Mouse (Mus musculus): ENCODE results near the gene Gabpa.
A peak's percentile ranks its signal among the peaks of the same experiment; 100 is the strongest.

Gene Gabpa

GRCm38 (mm10) chr16:84834745-84835440 lies at the start of gene Gabpa:
TSS of gene Gabpa (plus strand) at chr16:84834925.
- peak; percentile 92 for DNase-seq

GRCm38 (mm10) chr16:84784966-84785365 lies 49.8 kb upstream of the Gabpa start:
- DNase-seq = no peak

GRCm38 (mm10) chr16:84790595-84791165 lies 44.0 kb upstream of the Gabpa start:
- no peak for DNase-seq

DNA sequence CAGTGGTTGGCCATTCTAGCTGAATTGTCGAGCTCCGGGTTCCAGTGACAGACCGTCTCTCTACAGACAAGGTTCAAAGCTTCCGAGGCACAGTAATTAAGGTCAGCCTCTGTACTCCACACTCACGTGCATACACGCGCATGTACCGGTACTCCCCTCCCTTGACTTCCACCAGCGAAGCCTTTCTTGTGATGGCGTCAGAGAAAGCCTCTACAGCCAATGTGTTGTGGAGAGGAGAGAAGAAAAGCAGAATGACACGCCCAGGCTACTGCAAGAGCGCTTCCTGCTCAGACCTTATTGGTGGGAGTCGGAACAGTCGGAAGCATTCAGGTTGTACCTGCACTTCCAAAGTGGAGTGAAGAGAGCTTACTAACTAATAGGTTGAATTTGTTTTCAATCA lies 41.3 kb upstream of the Gabpa start:
- no peak for DNase-seq

DNA sequence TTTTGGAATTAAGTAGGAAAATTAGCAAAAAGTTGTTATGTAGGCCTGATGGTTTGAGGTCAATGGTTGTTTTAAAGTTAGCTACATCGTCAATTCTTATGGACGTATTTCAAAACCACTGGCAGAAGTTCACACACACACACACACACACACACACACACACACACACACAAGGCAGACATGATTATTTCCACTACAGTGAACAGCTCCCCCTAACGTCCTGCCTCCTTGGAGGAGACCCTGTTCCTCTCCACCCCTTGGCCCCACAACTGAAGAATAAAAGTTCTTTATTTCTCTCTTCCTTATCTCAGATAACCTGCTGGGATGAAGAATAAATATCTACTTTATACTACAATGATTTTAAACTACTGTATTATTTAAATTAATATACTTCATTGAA lies 39.4 kb upstream of the Gabpa start:
- DNase-seq = no peak

DNA sequence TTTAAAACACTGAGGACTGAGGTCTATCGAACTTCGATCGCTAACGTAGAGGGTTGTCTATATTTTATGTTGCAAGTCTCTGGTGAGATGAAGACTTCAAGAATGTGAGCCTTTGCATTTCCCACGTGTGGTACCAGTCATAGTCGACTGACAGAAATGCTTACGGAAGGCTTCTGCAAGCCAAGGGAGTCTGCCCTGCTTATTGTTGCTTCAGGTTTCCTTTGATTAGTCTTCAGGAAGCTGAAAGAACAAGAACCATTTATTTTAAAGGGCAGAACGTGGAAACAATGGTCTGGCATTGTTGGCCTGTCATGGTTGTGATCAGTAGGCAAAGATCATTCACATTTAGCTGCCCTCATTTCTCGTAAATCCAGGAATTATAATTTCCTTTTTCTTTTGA lies 38.0 kb upstream of the Gabpa start:
- no peak for DNase-seq

DNA sequence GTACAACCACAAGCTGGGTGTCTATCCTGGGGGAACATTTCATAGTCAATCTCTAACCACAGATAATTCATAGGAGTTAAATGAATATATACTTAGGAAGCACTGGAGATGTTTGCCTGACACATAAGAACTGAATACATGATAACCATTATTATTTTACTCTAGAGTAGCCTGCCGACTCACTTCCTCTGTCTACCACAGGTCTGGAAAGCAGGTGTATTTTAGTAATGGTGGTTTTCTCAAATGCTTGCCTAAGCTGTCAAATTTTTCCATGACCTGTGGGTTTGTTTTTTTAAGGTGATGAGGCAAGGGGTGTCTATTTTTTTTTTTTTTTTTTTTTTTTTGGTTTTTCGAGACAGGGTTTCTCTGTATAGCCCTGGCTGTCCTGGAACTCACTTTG lies 34.7 kb upstream of the Gabpa start:
- DNase-seq = no peak

- no peak for DNase-seq
These were observed 32.5 kb upstream of the Gabpa start for GRCm38 (mm10) chr16:84802217-84802616.

DNA sequence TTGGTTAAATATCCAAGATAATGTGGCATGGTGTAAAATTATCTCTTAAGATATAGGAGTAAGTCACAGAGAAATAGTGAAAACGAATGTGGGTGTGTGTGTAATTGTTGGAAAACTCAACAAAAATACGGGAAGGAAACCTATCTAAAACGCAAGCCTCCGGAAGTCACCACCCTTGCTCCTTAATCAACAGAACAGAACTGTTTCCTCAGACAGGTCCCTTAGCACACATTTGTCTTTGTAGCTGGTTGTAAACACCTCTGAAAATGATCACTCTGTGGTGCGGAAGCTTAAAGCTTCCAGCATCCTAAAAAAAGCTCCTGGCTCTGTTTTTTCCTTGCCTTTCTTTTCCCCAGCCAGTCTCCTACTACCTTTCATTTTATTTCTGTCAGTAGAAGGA lies 29.9 kb upstream of the Gabpa start:
- no peak for DNase-seq

- DNase-seq = no peak
These were observed 28.6 kb upstream of the Gabpa start for GRCm38 (mm10) chr16:84806175-84806574.

DNA sequence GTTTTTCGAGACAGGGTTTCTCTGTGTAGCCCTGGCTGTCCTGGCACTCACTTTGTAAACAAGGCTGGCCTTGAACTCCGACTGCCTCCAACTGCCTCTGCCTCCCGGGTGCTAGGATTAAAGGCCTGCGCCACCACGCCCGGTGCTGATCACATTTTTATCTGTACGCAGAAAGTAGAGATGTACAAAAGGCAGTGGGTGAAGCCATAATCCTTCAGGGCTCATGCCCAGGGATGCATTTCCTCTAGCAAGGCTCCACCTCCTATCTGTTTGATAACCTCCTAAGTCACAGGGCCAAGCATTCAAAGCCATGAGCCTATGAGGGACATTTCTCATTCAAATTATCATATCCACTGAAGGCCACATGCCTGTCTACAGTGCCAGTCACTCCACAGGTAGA lies 26.9 kb upstream of the Gabpa start:
- DNase-seq = no peak

GRCm38 (mm10) chr16:84810254-84810653 lies 24.5 kb upstream of the Gabpa start:
- DNase-seq = no peak

GRCm38 (mm10) chr16:84813852-84814251 lies 20.9 kb upstream of the Gabpa start:
- DNase-seq = no peak

DNA sequence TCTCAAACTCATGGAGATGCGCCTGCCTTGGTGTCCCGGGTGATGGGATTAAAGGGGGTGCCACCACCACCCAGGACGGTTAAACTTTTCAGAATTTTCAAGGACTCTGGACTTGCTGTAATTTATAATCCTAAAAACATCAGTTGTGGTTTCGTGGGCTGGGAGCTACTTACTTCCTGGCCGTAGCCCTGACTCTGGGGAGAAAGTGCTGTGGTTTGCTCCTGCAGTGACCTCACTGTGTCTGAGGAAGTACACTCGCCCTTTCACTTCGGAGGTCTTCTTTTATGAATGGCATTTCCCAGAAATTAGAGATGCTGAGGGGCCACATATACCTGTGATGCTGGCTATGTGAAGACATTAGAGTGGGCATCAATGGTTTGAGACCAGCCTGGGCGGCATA lies 20.2 kb upstream of the Gabpa start:
- DNase-seq = no peak

DNA sequence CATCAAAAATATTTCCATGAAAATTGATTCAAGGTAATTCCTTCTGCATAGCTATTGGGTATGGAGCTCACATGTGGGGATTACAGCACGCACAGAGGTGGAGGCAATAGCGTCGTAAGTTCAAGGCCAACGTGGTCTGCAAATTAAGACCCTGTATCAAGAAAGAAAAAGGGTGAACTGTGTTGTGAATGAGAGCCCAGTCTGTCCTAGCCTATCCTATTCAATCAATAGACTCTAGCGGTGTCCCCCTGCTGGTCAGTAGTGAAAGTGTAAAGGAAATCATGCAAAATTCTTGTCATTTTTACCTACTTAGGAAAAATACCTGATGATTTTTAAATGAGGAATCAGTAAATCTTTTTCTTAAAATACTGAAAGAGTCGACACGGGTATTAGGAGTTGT lies 17.3 kb upstream of the Gabpa start:
- DNase-seq = no peak

GRCm38 (mm10) chr16:84825009-84825408 lies 9.7 kb upstream of the Gabpa start:
- no peak for DNase-seq

GRCm38 (mm10) chr16:84831696-84832095 lies 3.0 kb upstream of the Gabpa start:
- DNase-seq = no peak

- DNase-seq = no peak
These were observed 2.0 kb upstream of the Gabpa start for GRCm38 (mm10) chr16:84832736-84833135.

DNA sequence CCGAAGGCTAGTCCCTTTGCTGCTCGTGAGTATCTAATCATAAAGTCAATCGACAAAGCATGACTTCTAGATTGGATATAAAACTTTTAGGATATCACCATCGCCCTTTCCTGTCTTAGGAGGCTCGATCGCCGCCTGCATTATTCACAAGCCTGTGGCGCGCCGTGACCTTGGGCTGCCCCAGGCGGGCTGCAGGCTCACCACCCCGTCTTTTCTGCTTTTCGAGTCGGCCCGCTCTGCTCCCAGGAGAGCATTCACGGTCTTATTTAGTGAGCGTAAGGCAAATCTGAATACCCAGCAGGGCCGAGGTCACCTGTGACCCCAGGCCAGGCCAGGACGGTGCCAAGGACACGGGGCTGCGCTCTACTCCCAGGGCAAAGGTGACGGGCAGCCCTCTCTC lies 381 bp upstream of the Gabpa start:
- no peak for DNase-seq

- peak; percentile 87 for DNase-seq
These were observed 707 bp downstream of the Gabpa start, which contains the start of gene Atp5j for GRCm38 (mm10) chr16:84835441-84835822. TSS of gene Atp5j (minus strand) at chr16:84835625.

DNA sequence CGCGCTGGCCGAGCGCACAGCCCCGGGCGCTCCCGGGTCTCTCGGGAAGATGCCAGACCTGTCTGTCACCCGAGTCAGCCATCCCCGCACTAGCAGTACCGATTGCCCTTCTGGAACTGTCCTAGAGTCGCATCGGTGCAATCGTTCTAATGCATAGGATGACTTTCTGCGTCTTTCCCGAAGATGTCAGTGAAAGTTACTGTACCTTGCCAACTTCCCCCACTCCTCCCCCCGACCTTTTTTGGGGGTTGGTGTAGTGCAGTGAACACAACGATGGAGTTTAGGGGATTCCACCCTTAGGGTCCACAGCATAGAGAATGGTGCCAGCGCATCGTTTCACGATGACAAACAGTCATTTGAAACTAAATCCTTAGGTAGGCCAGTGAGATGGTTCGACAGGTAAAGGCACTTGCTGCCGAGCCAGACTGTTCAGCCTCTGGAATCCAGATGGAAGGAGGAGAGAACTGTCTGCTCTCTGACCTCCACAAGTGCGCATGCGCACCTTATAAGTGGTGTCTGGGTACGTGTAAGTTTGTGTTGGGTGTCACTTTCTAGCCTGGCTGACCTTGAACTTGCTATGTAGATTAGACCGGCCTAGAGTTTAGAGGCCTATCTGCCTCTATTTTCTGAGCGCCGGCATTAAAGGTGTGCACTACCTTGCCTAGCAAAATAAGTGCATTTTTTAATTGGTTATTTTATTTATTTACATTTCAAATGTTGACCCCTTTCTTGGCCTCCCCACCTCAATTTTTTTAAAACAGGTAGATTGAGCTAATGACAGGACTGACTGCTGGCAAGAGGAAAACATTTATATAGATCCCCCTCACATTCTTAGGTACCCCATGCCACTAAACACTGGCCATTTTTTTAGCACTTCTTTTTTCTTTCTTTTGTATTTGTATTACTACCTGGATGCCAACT lies 1.4 kb downstream of the Gabpa start:
- no peak for DNase-seq

DNA sequence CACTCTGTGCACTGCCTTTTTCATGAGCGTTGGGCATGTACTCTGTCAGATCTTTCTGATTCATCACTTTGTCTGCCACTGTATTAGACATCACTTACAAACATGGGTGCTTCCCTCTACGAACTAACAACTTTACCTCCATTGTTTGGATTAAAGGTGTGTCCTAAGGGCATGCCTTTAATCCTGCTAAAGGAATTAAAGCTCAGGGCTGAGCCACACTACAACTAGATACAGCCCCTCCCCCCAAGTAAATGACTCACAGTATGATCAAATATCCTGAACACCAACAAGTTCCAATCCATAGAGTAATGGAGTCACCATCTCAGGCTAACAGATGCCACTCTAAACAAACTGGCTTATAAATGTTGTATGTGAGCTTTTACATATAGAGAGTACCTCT lies 3.9 kb downstream of the Gabpa start:
- no peak for DNase-seq

GRCm38 (mm10) chr16:84853492-84853891 lies 18.8 kb downstream of the Gabpa start:
- no peak for DNase-seq

DNA sequence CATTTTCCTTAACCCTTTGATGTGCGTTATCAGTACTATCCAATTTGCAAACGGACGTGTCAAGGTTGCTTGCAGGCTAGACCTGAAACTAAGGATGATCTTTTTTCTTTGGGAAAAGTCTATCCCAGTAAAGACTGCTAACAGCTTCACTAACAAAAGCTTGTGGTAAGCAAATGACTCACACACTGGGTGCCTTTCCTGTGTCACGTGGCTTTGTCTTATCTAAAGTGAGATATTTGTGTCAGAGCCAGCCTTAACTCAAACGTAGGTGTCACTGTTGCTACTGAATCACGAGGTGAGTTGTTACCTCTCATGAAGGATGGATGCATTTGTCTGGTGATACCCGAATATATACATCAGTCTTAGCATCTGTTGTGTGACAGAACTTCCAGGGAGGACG lies 29.9 kb downstream of the Gabpa start:
- DNase-seq = no peak

Measured in right cerebral cortex, postnatal 25 days (tissue).